Mouse (Mus musculus): ENCODE results near the gene Zbp1.

- TF ChIP-seq POLR2A (IDR thresholded peaks at IDR 0.05; ENCODE audit: borderline replicate concordance, low read depth, low read length) (no peak), CTCF (IDR thresholded peaks at IDR 0.05; ENCODE audit: low read depth, low read length) (no peak)
Observed at GRCm38 (mm10) chr2:173217246-173217645, 1.5 kb downstream of the Zbp1 start.

Data from bone marrow macrophage, adult 2 months (primary cell).